Mouse (Mus musculus) skeletal muscle tissue, postnatal 0 days (tissue): ENCODE data around the gene Cacnb3. TPM values are rescaled to one million over a fixed set of nuclear protein-coding genes. Genes with fewer than 3 reads are reported as not detected.

Source experiments
- polyA plus RNA-seq: library from polyadenylated mRNA; unstranded; fragments of >200 nt; fragmentation: Nextera tagmentation; extraction: Ambion mirVana; gene quantifications from 2 replicates; pipeline ENCODE4 v1.2.1, GENCODE M21; 2015

Gene Cacnb3
- 5.6 and 8.6 TPM in 2 replicates for polyA plus RNA-seq

GRCm38 (mm10) chr15:98630540-98630939, at the start of gene Cacnb3:
Gene Cacnb3 (plus strand): TSS chr15:98630840.

GRCm38 (mm10) chr15:98609331-98610130, 21.1 kb upstream of the Cacnb3 start, which contains the start of gene Adcy6:
Gene Adcy6 (minus strand): TSS chr15:98610076.

GRCm38 (mm10) chr15:98662567-98663545, 32.2 kb downstream of the Cacnb3 start, which contains the start of gene Ddx23:
Gene Ddx23 (minus strand): TSS chr15:98662894.

GRCm38 (mm10) chr15:98676940-98677728, 46.5 kb downstream of the Cacnb3 start, which contains the start of gene Rnd1:
Gene Rnd1 (minus strand): TSS chr15:98677461.

Other genes with a start within 250 kb of the Cacnb3 start
- not detected in 2 replicates for gene Olfr283, start 249.9 kb upstream of the Cacnb3 start, polyA plus RNA-seq
- gene Olfr282, start 199.6 kb upstream of the Cacnb3 start, polyA plus RNA-seq = not detected in 2 replicates
- gene Olfr281, start 178.3 kb upstream of the Cacnb3 start, polyA plus RNA-seq = not detected in 2 replicates
- gene OR5BS1P, start 160.9 kb upstream of the Cacnb3 start, polyA plus RNA-seq = not detected in 2 replicates
- 0.17 TPM in 1 of 2 replicates, not detected in the other for gene Lalba, start 148.1 kb upstream of the Cacnb3 start, polyA plus RNA-seq
- not detected in 2 replicates for gene Olfr279, start 138.4 kb upstream of the Cacnb3 start, polyA plus RNA-seq
- 69.9 and 72.5 TPM in 2 replicates for gene Kansl2, start 96.6 kb upstream of the Cacnb3 start, polyA plus RNA-seq
- gene Ccnt1, start 59.9 kb upstream of the Cacnb3 start, polyA plus RNA-seq = 22.4 and 22.8 TPM in 2 replicates
- gene 4930415O20Rik, start 59.8 kb upstream of the Cacnb3 start, polyA plus RNA-seq = not detected in 2 replicates
- 9.2 and 10.9 TPM in 2 replicates for gene Adcy6, start 20.8 kb upstream of the Cacnb3 start, polyA plus RNA-seq
- 10.8 and 12.4 TPM in 2 replicates for gene Ddx23, start 32.1 kb downstream of the Cacnb3 start, polyA plus RNA-seq
- gene Rnd1, start 46.6 kb downstream of the Cacnb3 start, polyA plus RNA-seq = 0.36 and 0.50 TPM in 2 replicates
- 0.09 TPM in 2 replicates for gene Ccdc65, start 77.4 kb downstream of the Cacnb3 start, polyA plus RNA-seq
- 25.1 and 47.1 TPM in 2 replicates for gene Fkbp11, start 97.4 kb downstream of the Cacnb3 start, polyA plus RNA-seq
- gene Arf3, start 132.4 kb downstream of the Cacnb3 start, polyA plus RNA-seq = 11.0 and 13.7 TPM in 2 replicates
- 0.28 and 0.37 TPM in 2 replicates for gene Wnt10b, start 147.3 kb downstream of the Cacnb3 start, polyA plus RNA-seq
- 0.09 and 0.13 TPM in 2 replicates for gene Wnt1, start 159.0 kb downstream of the Cacnb3 start, polyA plus RNA-seq
- not detected in 2 replicates for gene Ddn, start 178.7 kb downstream of the Cacnb3 start, polyA plus RNA-seq
- 45.5 and 53.7 TPM in 2 replicates for gene Prkag1, start 200.7 kb downstream of the Cacnb3 start, polyA plus RNA-seq
- gene Kmt2d, start 240.4 kb downstream of the Cacnb3 start, polyA plus RNA-seq = 6.1 and 6.8 TPM in 2 replicates